Mouse (Mus musculus): ENCODE results near the gene Ccs.

DNA sequence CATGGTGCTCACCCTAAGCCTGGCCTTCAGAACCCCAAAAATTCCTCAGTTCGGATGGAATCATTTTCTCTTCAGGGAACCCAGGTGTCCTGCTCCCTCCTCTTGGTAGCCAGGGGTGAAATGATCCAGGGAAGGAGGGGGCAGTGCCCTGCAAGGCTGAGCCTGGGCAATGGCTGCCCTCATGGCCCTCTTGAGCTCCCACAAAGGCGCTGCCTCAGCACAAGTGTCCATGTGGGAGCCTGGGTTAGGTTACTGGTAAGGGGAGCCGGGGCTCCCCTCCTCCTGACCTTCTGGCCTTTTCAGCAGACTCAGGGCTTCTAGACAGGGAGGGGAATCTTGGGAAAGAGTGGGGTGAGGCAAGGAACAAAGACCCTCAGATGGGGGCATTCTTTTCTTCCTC lies 37.6 kb upstream of the Ccs start:
- TF ChIP-seq POLR2A (IDR thresholded peaks at IDR 0.05; ENCODE audit: insufficient read depth, low read depth, low read length) = no peak
- TF ChIP-seq EP300 (IDR thresholded peaks at IDR 0.05; ENCODE audit: insufficient read depth, low read depth, low read length) = no peak
